Mouse (Mus musculus) cortical plate, adult 2 months (tissue): Measurements from ENCODE around the gene Dnmt3l. TPM values are rescaled to one million over a fixed set of nuclear protein-coding genes. Genes with fewer than 3 reads are reported as not detected.
"Not testable (repeated sequence)": the region's sequence is repeated elsewhere in the genome, so short reads cannot be mapped to it uniquely, and the experiment has no call there.

ENCODE experiments used
- H3K27ac ChIP-seq: fragments of 200-500 bp; 2 replicates; pipeline ENCODE4 v1.5.1; 2012; ENCODE audit warnings: low read length, control low read depth, inconsistent platforms; ENCODE audit not compliant: insufficient read depth
- H3K4me1 ChIP-seq: fragments of 200-500 bp; 2 replicates; pipeline ENCODE4 v1.6.1; 2011; ENCODE audit warnings: low read length; ENCODE audit not compliant: control insufficient read depth, insufficient read depth
- H3K4me3 ChIP-seq: fragments of 200-500 bp; 2 replicates; pipeline ENCODE4 v1.5.1; 2011; ENCODE audit warnings: mild to moderate bottlenecking, low read length, control low read depth; ENCODE audit not compliant: insufficient read depth
- CTCF ChIP-seq: fragments of 200-500 bp; IDR thresholded peaks from 2 replicates; pipeline ENCODE4 v1.5.1; 2011; ENCODE audit warnings: mild to moderate bottlenecking, control low read depth, low read length; ENCODE audit not compliant: insufficient read depth; ENCODE audit errors: extremely low read depth
- POLR2A ChIP-seq: fragments of 200-500 bp; IDR thresholded peaks from 2 replicates; pipeline ENCODE4 v1.6.1; 2011; ENCODE audit warnings: mild to moderate bottlenecking, low read length, control low read depth; ENCODE audit not compliant: insufficient read depth; ENCODE audit errors: extremely low read depth
- polyA plus RNA-seq: library from polyadenylated mRNA; depleted of rRNA; stranded (reverse); fragments of >200 nt; gene quantifications from 2 replicates; pipeline ENCODE4 v1.2.3, GENCODE M21; 2012; rRNA removed

The Dnmt3l gene
- polyA plus RNA-seq, 1 experiment = 0.13 TPM

DNA sequence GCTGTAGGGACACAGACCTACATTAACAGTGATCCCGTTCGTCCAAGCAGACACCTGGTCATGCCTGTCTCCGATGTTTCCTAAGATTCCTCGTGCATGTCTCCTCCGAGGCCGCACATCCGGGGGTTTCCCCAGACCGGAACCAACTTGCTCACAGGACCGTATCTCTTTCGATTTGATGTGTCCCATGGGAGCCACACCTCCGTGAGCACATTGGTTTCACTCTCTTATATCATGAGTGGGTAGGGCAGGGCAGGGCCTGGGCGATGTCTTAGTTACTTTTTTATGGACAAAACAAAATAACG, 50.9 kb downstream of the Dnmt3l start:
- Histone ChIP-seq H3K4me1 (no peaks in the 10 kb centered on the region), H3K4me3 (no peak overlapping the region), H3K27ac (no peak overlapping the region)
- TF ChIP-seq CTCF (no peak), POLR2A (no peak)

DNA sequence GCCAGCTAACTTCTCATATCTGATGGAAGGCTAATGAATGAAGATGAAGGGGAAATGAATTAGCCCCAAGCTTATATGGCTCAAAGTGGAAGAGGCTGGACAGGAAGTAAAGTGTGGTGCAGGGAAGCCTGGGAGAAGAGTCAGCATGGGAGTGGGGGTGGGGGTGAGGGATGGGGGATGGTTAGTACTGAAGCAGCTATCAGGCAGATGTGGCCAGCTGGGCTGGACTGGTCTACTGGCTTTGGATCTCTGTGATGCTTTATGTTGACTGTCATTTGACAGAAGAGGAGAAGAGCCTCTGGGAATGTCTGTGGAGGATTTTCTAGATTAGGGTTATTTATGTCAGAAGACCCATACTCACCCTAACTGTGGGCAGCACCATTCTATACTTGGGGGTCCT, 53.5 kb downstream of the Dnmt3l start:
- Histone ChIP-seq H3K4me3 (no peak overlapping the region), H3K4me1 (no peaks in the 10 kb centered on the region), H3K27ac (no peak overlapping the region)
- TF ChIP-seq POLR2A = no peak
- no peak for TF ChIP-seq CTCF

DNA sequence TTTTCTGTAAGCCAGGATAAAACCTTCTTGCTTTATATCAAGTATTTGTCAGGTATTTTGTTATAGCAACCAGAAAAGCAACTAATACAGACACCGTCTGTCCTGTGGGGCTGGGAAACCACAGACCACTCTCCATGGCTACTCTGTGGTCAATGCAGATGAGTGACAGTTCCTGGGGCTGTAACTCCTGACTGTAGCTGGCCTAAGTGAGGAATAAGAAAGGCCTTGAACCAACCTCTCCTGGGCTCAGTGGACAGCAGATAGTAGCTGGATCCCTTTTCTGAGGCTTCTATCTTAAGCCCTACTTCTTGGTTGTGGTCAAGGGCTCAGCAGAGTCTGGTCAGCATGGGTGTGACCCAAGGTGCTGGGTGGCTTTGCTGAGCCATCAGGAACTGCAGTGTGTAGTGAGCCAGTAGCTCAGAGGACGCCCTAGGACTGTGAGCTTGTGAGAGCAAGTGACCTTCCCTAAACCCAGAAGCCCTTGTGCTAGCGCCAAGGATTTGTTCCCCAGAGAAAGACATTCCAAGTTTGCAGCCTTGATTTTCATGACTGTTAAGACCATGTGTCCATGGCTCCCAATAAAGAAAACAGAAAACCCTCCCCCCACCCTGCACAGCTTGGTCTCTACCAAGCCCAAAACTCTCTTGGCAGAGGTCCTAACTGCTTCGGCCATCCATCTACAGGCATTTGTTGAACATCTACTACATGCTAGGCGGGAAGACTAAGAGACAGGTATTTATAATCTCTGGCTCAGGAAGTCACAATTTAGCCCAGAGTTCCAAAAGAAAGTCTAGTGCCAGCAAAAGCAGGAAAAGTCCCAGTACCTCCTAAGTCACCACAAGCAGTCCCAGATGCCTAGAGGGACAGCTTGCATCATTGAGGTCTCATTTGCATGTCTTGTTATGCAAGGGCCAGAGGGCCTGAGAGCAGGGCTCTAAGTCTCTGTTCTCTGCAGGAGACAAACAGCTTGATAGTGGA, 54.5 kb downstream of the Dnmt3l start:
- H3K27ac ChIP-seq = no peak overlapping the region
- H3K4me1 ChIP-seq = no peaks in the 10 kb centered on the region
- no peak for TF ChIP-seq POLR2A
- TF ChIP-seq CTCF = no peak
- H3K4me3 ChIP-seq = no peak overlapping the region

DNA sequence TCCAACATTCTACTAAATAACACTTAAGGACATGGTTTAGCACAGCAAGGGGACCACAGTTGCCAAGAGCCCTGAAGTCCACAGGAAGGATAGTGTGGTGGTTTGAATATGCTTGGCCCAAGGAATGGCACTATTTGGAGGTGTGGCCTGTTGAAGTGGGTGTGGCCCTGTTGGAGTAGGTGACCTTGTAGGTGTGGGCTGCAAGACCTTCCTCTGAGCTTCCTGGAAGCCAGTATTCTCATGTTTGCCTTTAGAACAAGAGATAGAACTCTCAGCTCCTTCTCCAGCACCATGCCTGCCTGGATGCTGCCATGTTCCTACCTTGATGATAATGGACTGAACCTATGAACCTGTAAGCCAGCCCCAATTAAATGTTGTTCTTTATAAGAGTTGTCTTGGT, 58.1 kb downstream of the Dnmt3l start:
- H3K4me3 ChIP-seq, H3K27ac ChIP-seq, H3K4me1 ChIP-seq: not testable (repeated sequence)

DNA sequence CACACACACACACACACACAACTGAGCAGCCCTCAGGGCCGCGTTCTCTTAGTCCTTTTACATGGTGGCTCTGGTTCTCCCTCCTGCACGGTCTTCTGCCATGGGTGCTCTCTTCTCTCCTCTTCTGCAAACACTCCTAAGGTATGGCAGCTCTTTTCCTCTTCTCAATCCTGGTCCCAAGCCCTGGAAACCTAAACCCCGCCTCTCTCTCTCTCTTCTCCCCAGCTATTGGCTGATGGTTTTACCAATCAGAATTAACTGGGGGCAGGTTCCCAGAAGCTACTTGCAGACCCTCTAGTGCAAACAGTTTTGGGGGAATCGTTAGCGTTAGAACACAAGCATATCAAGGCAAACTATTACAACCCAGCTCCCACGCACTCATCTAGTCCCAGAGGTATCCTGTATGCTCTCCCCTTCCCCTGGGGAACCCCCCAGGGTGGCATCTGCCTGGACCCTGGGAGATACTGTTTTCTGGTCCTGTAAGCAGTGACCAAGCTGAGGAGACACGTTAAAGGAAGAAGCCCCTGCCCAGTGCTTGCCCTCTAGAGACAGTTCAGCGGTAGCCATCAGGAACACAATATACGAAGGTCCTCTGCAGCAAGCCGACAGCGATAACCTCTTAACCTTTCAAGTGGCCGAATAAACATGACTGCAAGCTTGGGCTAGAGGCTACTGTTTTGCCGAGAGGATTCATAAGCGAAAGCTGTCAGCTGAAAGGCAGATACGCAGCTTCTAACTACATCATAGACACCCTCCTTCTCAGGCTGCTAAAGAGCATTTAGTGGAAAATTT, 59.4 kb downstream of the Dnmt3l start:
- H3K4me3 ChIP-seq = no peak overlapping the region
- peaks cover 4% of the 10 kb centered on the region for H3K4me1 ChIP-seq
- H3K27ac ChIP-seq = no peak overlapping the region
- TF ChIP-seq CTCF = no peak
- TF ChIP-seq POLR2A = no peak

DNA sequence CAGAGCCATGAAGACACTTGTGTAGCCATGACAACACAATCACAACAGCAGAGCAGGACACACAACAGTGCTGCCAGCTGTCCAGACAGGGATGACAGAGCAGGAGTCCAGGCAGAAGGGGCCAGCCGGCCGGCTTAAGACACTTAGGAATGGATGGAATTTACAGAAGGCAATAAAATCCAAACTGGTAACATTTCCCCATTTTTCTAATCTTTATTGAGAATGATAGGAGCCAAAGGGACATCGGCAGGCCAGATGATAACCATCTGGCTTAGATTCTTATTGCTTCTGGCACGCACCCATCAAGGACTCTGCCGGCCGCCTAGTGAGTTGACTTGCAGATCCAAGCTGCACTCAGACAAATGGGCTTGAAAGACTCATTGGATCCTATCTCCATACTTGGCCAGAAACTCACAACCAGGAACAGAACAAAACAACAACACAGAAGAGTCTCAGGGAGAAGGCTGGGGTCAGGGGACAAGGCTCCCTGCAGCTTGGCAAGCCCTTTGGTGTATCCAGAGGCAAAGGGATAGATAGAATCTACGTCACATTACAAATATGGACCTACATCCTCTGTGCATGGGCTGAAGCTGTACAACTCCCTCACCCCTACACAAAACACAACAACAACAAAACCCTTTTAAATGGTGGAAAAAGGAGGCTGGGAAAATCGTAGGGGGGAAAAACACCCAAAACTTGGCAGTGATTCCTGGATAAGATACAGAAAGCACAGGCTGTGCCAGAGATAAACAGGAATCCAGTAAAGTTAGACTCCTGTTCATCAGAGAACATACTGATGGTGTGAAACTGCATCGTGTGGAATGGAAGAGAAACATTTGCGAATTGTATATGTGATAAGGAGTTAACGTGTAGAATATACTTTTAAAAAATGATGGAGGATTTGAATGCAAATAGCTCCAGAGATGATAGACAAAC, 63.1 kb downstream of the Dnmt3l start:
- no peak overlapping the region for H3K4me3 ChIP-seq

DNA sequence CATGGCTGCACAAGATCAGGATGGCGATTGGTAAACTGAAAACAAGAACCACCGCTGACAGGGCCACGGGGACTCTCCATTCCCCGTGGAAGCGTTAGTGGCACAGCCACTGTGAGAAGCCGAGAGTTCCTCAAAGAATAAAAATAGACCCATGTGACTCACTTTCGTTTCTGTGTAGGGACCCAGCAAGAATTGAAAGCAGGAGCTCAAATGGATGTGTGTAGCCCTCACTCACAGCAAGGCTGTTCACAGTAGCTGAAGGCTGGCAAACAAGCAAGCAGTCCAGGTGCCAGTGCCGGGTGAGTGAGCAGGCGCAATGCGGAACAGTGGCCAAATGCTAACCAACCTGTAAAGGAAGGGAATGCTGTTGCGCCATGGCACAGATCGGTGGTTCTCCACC, 63.8 kb downstream of the Dnmt3l start:
- H3K4me1 ChIP-seq = peaks cover 4% of the 10 kb centered on the region
- no peak for TF ChIP-seq CTCF
- no peak for TF ChIP-seq POLR2A
- peak overlapping the region; percentile 9; the same call in 1 of the 2 replicates for H3K4me3 ChIP-seq
- H3K27ac ChIP-seq = no peak overlapping the region

More for the DNA sequence above, 63.1 kb downstream of the Dnmt3l start:
- peaks cover 4% of the 10 kb centered on the region for H3K4me1 ChIP-seq
- TF ChIP-seq CTCF (no peak), POLR2A (no peak)
- peak overlapping the region; percentile 3; the same call in 1 of the 2 replicates for H3K27ac ChIP-seq

Other genes with a start within 250 kb of the Dnmt3l start
- gene Gm9639, start 246.9 kb upstream of the Dnmt3l start, polyA plus RNA-seq = not detected in 2 replicates
- not detected in 2 replicates for gene Gm19668, start 242.8 kb upstream of the Dnmt3l start, polyA plus RNA-seq
- not detected in 2 replicates for gene Gm9507, start 230.1 kb upstream of the Dnmt3l start, polyA plus RNA-seq
- gene Gm2696, start 227.3 kb upstream of the Dnmt3l start, polyA plus RNA-seq = not detected in 2 replicates
- not detected in 2 replicates for gene Krtap10-4, start 214.9 kb upstream of the Dnmt3l start, polyA plus RNA-seq
- not detected in 2 replicates for gene Krtap10-10, start 206.0 kb upstream of the Dnmt3l start, polyA plus RNA-seq
- not detected in 2 replicates for gene Gm36176, start 195.1 kb upstream of the Dnmt3l start, polyA plus RNA-seq
- 0.15 TPM in 1 of 2 replicates, not detected in the other for gene Gm10318, start 189.1 kb upstream of the Dnmt3l start, polyA plus RNA-seq
- gene Gm3285, start 180.0 kb upstream of the Dnmt3l start, polyA plus RNA-seq = not detected in 2 replicates
- gene Lrrc3, start 139.4 kb upstream of the Dnmt3l start, polyA plus RNA-seq = 7.3 and 7.7 TPM in 2 replicates
- 30.8 and 32.0 TPM in 2 replicates for gene Trpm2, start 71.4 kb upstream of the Dnmt3l start, polyA plus RNA-seq
- gene 1810043G02Rik, start 63.4 kb upstream of the Dnmt3l start, polyA plus RNA-seq = 74.0 and 74.4 TPM in 2 replicates
- gene Pfkl, start 31.9 kb upstream of the Dnmt3l start, polyA plus RNA-seq = 158 and 186 TPM in 2 replicates
- gene Aire, start 1.7 kb downstream of the Dnmt3l start, polyA plus RNA-seq = 0.32 and 0.65 TPM in 2 replicates
- gene Icosl, start 27.4 kb downstream of the Dnmt3l start, polyA plus RNA-seq = 5.3 and 6.3 TPM in 2 replicates
- 128 TPM in 2 replicates for gene D10Jhu81e, start 127.8 kb downstream of the Dnmt3l start, polyA plus RNA-seq
- 18.2 and 19.6 TPM in 2 replicates for gene Pwp2, start 143.2 kb downstream of the Dnmt3l start, polyA plus RNA-seq
- 61.6 and 62.8 TPM in 2 replicates for gene Trappc10, start 202.7 kb downstream of the Dnmt3l start, polyA plus RNA-seq